Mouse (Mus musculus) CD4-positive, CD25-positive, alpha-beta regulatory T cell, adult 4 months (primary cell): ENCODE measurements around the gene Ficd. TPM values are rescaled to one million over a fixed set of nuclear protein-coding genes. Genes with fewer than 3 reads are reported as not detected.

Experiments used
- ATAC-seq: one replicate; pipeline ENCODE4 v1.8.0; 2017
- polyA plus RNA-seq, 2 experiments: library from polyadenylated mRNA; unstranded; fragments of 100-300 nt; shearing (Covaris generic); gene quantifications; one replicate each; pipeline ENCODE4 v1.2.1; 2017

The Ficd gene
- 1 to 10 TPM; 3.9 to 8.6 TPM for polyA plus RNA-seq

DNA sequence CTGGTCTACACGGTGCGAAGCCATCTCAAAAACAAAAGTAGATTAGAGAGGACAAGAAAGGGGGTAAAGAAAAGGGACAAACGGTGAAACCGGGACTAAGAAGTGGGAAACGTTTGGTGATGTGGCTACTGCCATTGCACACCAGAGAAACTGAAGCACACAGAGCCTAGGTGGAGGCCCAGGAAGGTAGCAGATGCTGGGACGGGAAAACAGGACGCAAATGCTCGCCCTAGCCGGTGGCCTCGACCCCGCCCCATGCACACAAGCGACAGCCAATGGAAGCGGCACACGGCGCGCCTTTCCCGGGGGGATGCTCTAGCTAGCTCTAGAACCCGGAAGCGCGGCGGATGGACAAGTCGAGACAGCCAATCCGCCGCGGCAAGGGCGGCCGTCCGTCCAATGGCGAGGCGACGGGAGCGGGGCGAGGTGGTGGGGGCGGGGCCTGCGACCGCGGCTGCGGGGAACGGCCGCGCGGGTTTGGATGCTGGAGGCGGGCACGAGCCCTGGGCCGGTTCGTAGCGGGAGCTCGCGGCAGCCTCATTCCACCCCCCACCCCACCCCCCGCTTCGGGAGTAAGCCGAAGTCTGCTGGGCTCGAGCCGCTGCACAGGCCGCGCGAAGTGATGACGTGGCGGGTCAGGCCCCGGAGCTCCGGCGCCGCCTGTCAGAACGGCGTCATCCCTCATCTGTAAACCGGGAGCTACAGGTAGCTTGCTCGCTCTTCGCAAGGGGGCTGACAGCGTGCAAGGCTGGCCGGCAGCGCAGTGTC lies at the start of gene Ficd:
Gene Ficd, plus strand, starts transcription at position 459 of the 768 bp plus-strand sequence.
- peak; percentile 97 for ATAC-seq

GRCm38 (mm10) chr5:113687514-113687913 lies 48.1 kb upstream of the Ficd start:
- no peak for ATAC-seq

- no peak for ATAC-seq
Observed at GRCm38 (mm10) chr5:113690069-113690548, 45.5 kb upstream of the Ficd start.

GRCm38 (mm10) chr5:113690866-113691265 lies 44.7 kb upstream of the Ficd start:
- no peak for ATAC-seq

GRCm38 (mm10) chr5:113693196-113693755 lies 42.3 kb upstream of the Ficd start:
- no peak for ATAC-seq

DNA sequence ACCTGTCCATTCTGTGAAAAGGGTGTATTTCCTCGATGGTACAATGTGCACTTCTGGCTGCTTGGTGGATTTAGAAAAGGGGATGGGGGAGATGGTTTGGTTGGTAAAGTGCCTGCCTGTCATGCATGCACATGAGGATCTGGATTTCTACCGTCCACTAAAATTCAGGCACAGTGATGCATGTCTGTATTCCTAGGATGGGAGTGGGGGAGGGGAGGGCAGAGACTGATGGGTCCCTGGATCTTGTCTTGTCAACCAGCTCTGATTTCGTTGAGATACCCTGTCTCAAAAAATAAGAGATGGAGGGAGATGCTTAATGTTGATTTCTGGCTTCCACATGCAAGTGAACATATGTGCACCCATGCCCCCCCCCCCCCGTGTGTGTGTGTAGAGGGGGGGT lies 41.6 kb upstream of the Ficd start:
- no peak for ATAC-seq

GRCm38 (mm10) chr5:113694415-113694814 lies 41.2 kb upstream of the Ficd start:
- no peak for ATAC-seq

DNA sequence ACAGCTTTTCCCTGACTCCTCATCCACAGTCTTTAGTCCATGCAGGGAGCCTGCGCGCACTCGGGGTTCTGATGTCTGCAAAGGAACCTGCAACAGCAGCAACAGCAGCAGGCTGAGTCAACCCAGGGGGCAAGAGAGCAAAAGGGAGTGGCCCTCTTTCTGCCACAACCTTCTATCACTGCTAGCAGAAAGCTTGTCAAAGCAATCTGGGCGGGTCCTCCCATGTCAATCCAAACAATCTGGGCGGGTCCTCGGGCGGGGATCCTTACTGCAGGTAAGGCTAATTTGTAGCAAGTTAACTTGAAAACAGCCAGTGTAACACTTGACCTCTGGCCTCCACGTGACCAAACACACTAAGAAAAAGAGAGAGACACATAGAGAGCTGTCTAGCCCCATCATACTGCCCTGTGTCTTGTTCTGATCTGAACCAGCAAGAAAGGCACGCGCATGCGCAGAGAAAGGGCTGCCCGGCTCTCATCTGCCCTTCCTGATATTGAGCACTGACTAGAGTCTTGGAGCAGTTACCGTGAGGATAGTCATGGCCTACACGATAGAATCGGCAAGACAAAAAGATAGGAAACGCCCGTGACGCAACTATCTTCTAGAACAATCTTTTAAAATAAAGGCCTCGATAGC lies 35.1 kb upstream of the Ficd start:
- ATAC-seq, result no peak

DNA sequence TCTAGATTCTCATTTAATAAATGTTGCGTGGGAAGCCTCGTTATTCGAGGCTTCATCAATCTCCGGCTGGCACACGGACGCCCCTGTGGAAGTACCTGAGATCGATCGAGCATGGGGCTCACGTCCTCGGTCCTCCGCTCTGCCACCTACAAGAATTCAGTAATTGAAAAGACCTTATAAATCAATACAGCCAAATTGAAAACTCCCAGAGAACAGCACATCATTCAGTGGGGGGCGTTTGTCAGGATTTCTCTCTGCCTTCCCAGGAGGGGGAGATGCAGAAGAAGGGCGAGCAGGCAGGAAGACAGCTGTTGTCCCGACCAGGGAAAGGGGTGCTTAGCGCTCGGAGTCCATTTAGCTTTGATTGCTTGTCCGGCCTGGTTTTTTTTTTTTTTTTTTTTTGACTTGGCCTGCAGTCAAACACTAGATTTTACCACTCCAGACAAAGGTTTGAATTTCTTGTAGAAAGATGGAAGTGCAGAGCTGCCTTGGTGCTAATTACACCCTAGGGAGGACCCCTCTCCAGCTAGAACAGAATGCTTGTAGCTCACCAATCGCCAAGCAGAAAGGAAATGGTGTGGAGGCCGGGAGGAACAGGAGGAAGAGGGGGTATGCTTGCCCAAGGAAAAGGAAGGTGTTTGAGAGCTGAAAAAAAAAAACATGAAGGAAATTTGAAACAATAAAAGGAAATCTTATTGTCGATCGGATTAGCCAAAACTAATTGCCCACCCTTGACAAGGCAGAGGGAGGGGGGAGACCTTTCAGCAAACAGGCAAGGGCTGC lies 31.6 kb upstream of the Ficd start:
- ATAC-seq, result no peak

DNA sequence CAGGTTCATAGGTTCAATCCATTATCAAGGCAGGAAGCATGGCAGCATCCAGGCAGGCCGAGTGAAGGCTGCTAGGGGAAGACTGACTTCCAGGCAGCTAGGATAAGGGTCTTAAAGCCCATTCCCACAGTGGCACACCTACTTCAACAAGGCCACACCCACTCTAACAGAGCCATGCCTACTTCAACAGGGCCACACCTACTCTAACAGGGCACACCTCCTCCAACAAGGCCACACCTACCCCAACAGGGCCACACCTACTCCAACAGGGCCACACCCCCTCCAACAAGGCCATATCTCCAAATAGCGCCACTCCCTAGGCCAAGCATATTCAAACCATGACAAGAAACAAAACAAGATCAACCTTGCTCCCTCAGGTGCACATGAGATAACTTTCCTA lies 22.7 kb upstream of the Ficd start:
- no peak for ATAC-seq

DNA sequence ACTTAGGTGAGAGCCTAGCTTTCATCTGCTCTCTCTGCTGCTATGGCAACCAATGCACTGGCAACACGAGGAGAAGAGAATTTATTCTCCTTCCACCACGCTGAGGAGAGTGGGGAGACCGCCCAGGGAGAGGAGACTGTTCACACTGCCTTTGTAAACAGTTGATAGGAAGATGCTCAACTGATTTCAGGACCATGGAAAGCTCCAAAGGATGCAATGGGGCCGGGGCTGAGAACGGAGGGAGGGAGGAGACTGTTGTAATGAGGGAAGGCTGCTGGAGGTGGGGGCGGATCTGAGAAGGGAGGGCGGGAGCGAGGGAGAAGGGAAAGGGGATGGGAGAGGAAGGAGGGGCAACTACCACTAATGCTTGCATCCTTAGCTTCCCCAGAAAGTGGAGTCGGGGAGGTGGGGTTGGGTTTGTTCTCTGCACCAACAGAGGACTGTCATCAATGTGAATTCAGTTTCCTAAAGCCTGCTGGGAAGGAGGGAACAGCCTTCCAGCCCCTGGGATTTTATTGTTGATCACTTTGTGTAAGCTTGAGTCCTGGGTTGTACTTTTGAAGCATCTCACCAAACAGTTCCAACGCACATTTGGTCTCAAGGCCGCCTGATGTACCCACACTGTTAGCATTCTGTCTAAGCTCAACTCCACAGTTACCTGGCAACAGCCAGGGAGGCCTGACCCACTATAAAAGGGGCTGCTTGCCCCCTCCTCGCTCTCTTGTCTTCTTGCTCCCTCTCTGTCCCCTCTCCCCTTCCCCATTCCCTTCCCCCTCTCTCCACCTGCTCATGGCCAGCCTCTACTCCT lies 18.8 kb upstream of the Ficd start:
- no peak for ATAC-seq

- ATAC-seq, result no peak
Observed at GRCm38 (mm10) chr5:113719221-113719661, 16.4 kb upstream of the Ficd start.

DNA sequence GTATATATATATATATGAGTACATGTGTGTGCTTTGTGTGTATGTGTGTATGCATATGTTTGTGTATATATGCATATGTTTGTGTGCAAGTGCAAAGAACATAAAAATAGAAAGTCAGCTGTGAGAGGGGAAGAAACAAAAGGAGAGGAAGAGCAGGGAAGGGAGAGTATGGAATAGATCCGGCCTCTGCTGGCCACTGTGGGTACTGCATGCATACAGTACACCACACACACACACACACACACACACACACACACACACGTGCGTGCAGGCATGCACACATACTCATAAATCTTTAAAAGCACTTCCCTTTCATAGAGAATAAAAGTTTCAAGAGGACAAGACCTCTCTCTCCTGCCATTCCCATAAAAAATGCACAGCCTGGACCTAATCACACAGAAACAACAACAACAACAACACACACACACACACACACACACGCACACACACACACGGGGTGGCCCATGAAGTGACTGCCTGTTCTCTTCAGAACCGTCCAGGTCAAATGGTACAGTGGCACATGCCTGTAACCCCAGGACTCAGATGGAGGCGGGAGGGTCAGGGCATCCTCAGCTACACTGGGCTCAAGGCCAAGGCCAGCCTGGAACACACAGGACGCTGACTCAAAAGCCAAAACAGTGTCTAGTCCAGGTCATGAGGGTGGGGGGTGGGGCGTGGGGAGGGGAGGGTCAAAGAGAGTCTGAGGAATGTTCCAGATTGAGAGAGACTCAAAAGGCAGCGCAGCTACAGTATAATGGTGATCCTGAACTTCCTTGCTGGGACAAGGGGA lies 13.2 kb upstream of the Ficd start:
- ATAC-seq, result no peak

DNA sequence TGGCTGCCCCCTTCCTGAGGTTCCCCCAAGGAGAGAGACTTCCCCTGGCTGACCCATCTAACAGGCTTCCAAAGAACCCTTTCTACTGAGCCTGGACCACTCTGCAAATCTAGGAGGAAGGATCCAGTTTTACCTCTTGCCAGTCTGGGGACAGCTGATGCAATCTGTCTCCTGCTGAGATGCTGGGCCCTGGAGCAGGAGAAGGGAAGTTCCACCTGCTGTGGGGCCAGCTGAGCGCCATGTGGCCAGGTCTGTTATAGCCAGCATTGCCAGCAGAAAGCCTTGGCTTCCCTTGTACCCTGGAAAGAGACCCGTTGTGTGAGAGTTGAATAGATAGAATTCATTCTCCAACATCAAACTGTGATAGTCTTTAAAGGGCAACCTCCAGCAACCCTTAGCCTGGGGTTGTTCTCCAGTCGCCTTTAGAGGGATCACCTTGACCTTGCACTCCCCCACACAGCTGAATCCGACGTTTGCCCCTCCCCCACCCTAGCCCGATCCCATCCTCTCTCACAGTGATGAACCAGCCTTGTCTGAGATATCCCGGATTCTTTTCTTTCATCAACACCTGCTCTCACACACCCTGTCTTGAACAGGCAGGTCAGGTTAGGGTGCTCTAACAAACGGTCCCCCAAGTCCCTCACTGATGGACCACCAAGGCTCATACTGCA lies 11.9 kb upstream of the Ficd start:
- no peak for ATAC-seq

DNA sequence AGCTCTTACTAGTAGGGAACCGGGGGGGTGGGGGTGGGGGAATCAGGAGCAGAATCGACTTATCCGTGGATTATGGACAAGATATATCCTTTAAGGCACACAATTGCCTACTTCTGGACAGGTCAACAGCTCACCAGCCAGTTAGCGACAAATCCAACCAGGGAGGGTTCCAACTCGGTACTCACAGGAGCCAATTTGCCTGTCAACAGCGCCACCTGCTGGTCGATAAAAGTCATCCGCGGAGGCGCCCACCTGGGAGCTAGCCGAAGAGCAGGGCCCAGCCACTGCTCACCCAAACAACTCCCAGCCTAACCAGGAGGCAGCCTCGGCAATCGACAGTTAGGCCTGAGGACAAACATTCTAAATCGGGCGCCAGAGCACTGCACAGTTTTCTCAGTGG lies 11.2 kb upstream of the Ficd start, which contains the start of gene 1700069L16Rik:
Gene 1700069L16Rik, minus strand, starts transcription at position 327 of the 400 bp plus-strand sequence.
- ATAC-seq, result no peak

DNA sequence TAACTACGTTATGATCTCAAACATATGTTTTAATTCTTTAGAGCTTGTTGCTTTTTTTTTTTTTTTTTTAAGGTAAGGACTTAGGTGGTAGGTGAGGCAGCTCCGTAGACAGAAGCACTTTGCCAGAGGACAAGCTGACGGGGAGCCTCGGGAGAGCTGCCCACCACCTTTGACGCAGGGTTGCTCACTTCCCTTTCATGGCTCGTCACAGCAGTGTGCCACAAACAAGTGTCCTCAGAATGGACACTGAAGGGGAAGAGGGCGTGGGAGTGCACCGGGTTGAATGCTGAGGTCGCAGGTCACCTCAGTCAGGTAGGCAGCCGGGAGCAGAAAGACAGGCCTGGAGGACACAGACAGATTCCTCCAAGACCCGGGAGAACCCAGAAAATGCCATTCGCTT lies 10.2 kb upstream of the Ficd start:
- no peak for ATAC-seq

GRCm38 (mm10) chr5:113726618-113727017 lies 9.0 kb upstream of the Ficd start:
- no peak for ATAC-seq

- no peak for ATAC-seq
Observed at GRCm38 (mm10) chr5:113727238-113727637, 8.4 kb upstream of the Ficd start.

GRCm38 (mm10) chr5:113728011-113728410 lies 7.6 kb upstream of the Ficd start:
- no peak for ATAC-seq

GRCm38 (mm10) chr5:113728691-113729090 lies 6.9 kb upstream of the Ficd start:
- ATAC-seq, result no peak
